Mouse (Mus musculus) liver, postnatal 0 days (tissue): ENCODE measurements around the gene Gosr1. TPM values are rescaled to one million over a fixed set of nuclear protein-coding genes. Genes with fewer than 3 reads are reported as not detected.

ENCODE experiments used
- ATAC-seq: fragments of 200-750 bp; cut with Nextera tagmentation; 2 replicates; pipeline ENCODE4 v1.8.0; 2017; ENCODE audit warnings: mild to moderate bottlenecking, moderate library complexity
- DNase-seq: peaks from one replicate; pipeline ENCODE4 v3.0.0-alpha.2; 2016
- H3K27ac ChIP-seq: fragments of 300-500 bp; sonication (generic); 2 replicates; pipeline ENCODE4 v1.5.1; 2014; ENCODE audit warnings: antibody characterized with exemption, moderate library complexity, mild to moderate bottlenecking, low read depth
- H3K27me3 ChIP-seq: fragments of 300-500 bp; sonication (generic); 2 replicates; pipeline ENCODE4 v1.6.1; 2014; ENCODE audit warnings: low read length, control low read depth, mixed read lengths; ENCODE audit not compliant: insufficient read depth
- H3K36me3 ChIP-seq: fragments of 300-500 bp; sonication (generic); replicated peaks from 2 replicates; pipeline ENCODE4 v1.6.1; 2014; ENCODE audit warnings: mild to moderate bottlenecking, control low read depth, low read length, moderate library complexity, mixed read lengths; ENCODE audit not compliant: insufficient read depth
- H3K4me1 ChIP-seq: fragments of 300-500 bp; sonication (generic); 2 replicates; pipeline ENCODE4 v1.6.1; 2014; ENCODE audit warnings: antibody characterized with exemption, mild to moderate bottlenecking, control low read depth; ENCODE audit not compliant: insufficient read depth
- H3K4me2 ChIP-seq: fragments of 300-500 bp; sonication (generic); 2 replicates; pipeline ENCODE4 v1.6.1; 2014; ENCODE audit warnings: low read depth, mild to moderate bottlenecking, low read length, moderate library complexity, mixed read lengths
- H3K4me3 ChIP-seq: fragments of 300-500 bp; sonication (generic); 2 replicates; pipeline ENCODE4 v1.5.1; 2014; ENCODE audit warnings: low read depth, low read length
- H3K9ac ChIP-seq: fragments of 300-500 bp; sonication (generic); replicated peaks from 2 replicates; pipeline ENCODE4 v1.6.1; 2014; ENCODE audit warnings: mild to moderate bottlenecking, moderate library complexity
- H3K9me3 ChIP-seq: fragments of 300-500 bp; sonication (generic); 2 replicates; pipeline ENCODE4 v1.6.1; 2016; ENCODE audit warnings: mild to moderate bottlenecking, control low read depth, low read length, mixed read lengths
- CTCF ChIP-seq: sonication (generic); IDR thresholded peaks from 2 replicates; pipeline ENCODE4 v1.5.1; 2016; ENCODE audit warnings: antibody characterized with exemption, low read depth
- EP300 ChIP-seq: IDR thresholded peaks from 2 replicates; pipeline ENCODE4 v1.6.1; 2016; ENCODE audit warnings: antibody characterized with exemption, low read depth, mild to moderate bottlenecking
- WGBS: fragments of 180-500 bp; shearing (Covaris S2); extraction: QIAGEN DNeasy Blood & Tissue Kit; methylation state at CpG from one replicate; pipeline ENCODE4 v1.1.7; 2014; ENCODE audit not compliant: insufficient replicate concordance; 5-methylcytosine and 5-hydroxymethylcytosine counted together
- polyA plus RNA-seq: library from polyadenylated mRNA; unstranded; fragments of >200 nt; fragmentation: Nextera tagmentation; extraction: Ambion mirVana; gene quantifications from 2 replicates; pipeline ENCODE4 v1.2.1, GENCODE M21; 2015

The Gosr1 gene
- polyA plus RNA-seq, 1 experiment from 2014 or later: 12.9 TPM

GRCm38 (mm10) chr11:76739125-76739524, 24.3 kb downstream of the Gosr1 start:
- H3K4me3 ChIP-seq: no peak overlapping the region
- H3K4me1 ChIP-seq: no peaks in the 10 kb centered on the region
- ATAC-seq (no peak), DNase-seq (no peak)
- peaks cover 33% of the 10 kb centered on the region for H3K36me3 ChIP-seq
- TF ChIP-seq CTCF (peak; percentile 55), EP300 (no peak)
- 74% methylated on average over 6 of the region's 6 CpGs for WGBS
- H3K9ac ChIP-seq: no peak overlapping the region
- no peak overlapping the region for H3K4me2 ChIP-seq
- H3K27me3 ChIP-seq: no peaks in the 10 kb centered on the region
- no peak overlapping the region for H3K27ac ChIP-seq
- no peaks in the 10 kb centered on the region for H3K9me3 ChIP-seq

- peaks cover 6% of the 10 kb centered on the region; the same call in 1 of the 2 replicates for H3K4me1 ChIP-seq
- no peak overlapping the region for H3K4me3 ChIP-seq
- no peak overlapping the region for H3K27ac ChIP-seq
- H3K36me3 ChIP-seq: peaks cover 38% of the 10 kb centered on the region
- no peaks in the 10 kb centered on the region for H3K27me3 ChIP-seq
- DNase-seq (no peak), ATAC-seq (no peak)
- 39% methylated on average over 4 of the region's 4 CpGs for WGBS
- no peak for TF ChIP-seq CTCF
- no peak for TF ChIP-seq EP300
- H3K4me2 ChIP-seq: peak overlapping the region; percentile 4; the same call in 1 of the 2 replicates
- H3K9me3 ChIP-seq: no peaks in the 10 kb centered on the region
- no peak overlapping the region for H3K9ac ChIP-seq
These were observed 27.5 kb downstream of the Gosr1 start for GRCm38 (mm10) chr11:76735753-76736324.

- H3K9me3 ChIP-seq: no peaks in the 10 kb centered on the region
- peaks cover 6% of the 10 kb centered on the region; the same call in 1 of the 2 replicates for H3K4me1 ChIP-seq
- H3K36me3 ChIP-seq: peaks cover 41% of the 10 kb centered on the region
- H3K27ac ChIP-seq: 0 out of 2 replicates have a peak overlapping the region, but pooled peaks have one; percentile 11
- H3K9ac ChIP-seq: no peak overlapping the region
- H3K4me3 ChIP-seq: no peak overlapping the region
- DNase-seq (no peak), ATAC-seq (no peak)
- TF ChIP-seq CTCF (no peak), EP300 (no peak)
- WGBS: 51% methylated on average over 3 of the region's 3 CpGs
- no peaks in the 10 kb centered on the region for H3K27me3 ChIP-seq
- no peak overlapping the region for H3K4me2 ChIP-seq
These were observed 28.8 kb downstream of the Gosr1 start for GRCm38 (mm10) chr11:76734560-76734959.

GRCm38 (mm10) chr11:76730650-76731049, 32.7 kb downstream of the Gosr1 start:
- Histone ChIP-seq H3K9ac (no peak overlapping the region), H3K27ac (peak overlapping the region; percentile 74), H3K27me3 (no peaks in the 10 kb centered on the region), H3K36me3 (peaks cover 54% of the 10 kb centered on the region), H3K4me3 (no peak overlapping the region), H3K4me1 (peaks cover 6% of the 10 kb centered on the region; the same call in 1 of the 2 replicates), H3K9me3 (no peaks in the 10 kb centered on the region), H3K4me2 (no peak overlapping the region)
- DNase-seq (no peak), ATAC-seq (peak; percentile 90)
- TF ChIP-seq EP300: 0 out of 2 replicates have a peak, but pooled peaks have one; percentile 27
- no peak for TF ChIP-seq CTCF
- 59% methylated on average over 3 of the region's 3 CpGs for WGBS

GRCm38 (mm10) chr11:76728093-76728492, 35.3 kb downstream of the Gosr1 start:
- H3K27ac ChIP-seq: no peak overlapping the region
- H3K27me3 ChIP-seq: no peaks in the 10 kb centered on the region
- ATAC-seq: no peak
- no peak for TF ChIP-seq CTCF
- H3K9ac ChIP-seq: no peak overlapping the region
- no peak overlapping the region for H3K4me2 ChIP-seq
- 87% methylated on average over 11 of the region's 11 CpGs for WGBS
- no peak for DNase-seq
- peaks cover 38% of the 10 kb centered on the region for H3K36me3 ChIP-seq
- H3K4me1 ChIP-seq: peaks cover 6% of the 10 kb centered on the region; the same call in 1 of the 2 replicates
- no peak overlapping the region for H3K4me3 ChIP-seq
- no peaks in the 10 kb centered on the region for H3K9me3 ChIP-seq

- H3K4me2 ChIP-seq: no peak overlapping the region
- no peak overlapping the region for H3K27ac ChIP-seq
- H3K27me3 ChIP-seq: no peaks in the 10 kb centered on the region
- no peaks in the 10 kb centered on the region for H3K4me1 ChIP-seq
- no peak for ATAC-seq
- DNase-seq: no peak
- TF ChIP-seq EP300: no peak
- no peak for TF ChIP-seq CTCF
- WGBS: 81% methylated on average over 8 of the region's 8 CpGs
- peaks cover 9% of the 10 kb centered on the region; the same call in 1 of the 2 replicates for H3K36me3 ChIP-seq
- H3K9ac ChIP-seq: no peak overlapping the region
- H3K9me3 ChIP-seq: no peaks in the 10 kb centered on the region
- H3K4me3 ChIP-seq: no peak overlapping the region
These were observed 39.5 kb downstream of the Gosr1 start for GRCm38 (mm10) chr11:76723911-76724310.
